Mouse (Mus musculus) embryo, embryonic 11.5 days (tissue): ENCODE measurements around the gene Akr1b8.
"Not testable (repeated sequence)": the region's sequence is repeated elsewhere in the genome, so short reads cannot be mapped to it uniquely, and the experiment has no call there.

Experiments used
- DNase-seq: peaks from one replicate; pipeline ENCODE4 v3.0.0-alpha.2; 2012; ENCODE audit warnings: low read depth, low spot score

The Akr1b8 gene

GRCm38 (mm10) chr6:34353658-34354353 is at the start of gene Akr1b8:
Akr1b8 (plus strand) TSS chr6:34354119.
- no peak for DNase-seq

- DNase-seq = no peak
Observed at GRCm38 (mm10) chr6:34304675-34305241, 49.2 kb upstream of the Akr1b8 start.

- no peak for DNase-seq
Observed at GRCm38 (mm10) chr6:34306797-34307196, 47.1 kb upstream of the Akr1b8 start.

- DNase-seq = no peak
Observed at GRCm38 (mm10) chr6:34309526-34309925, 44.4 kb upstream of the Akr1b8 start.

- no peak for DNase-seq
Observed at GRCm38 (mm10) chr6:34310023-34310595, 43.8 kb upstream of the Akr1b8 start.

GRCm38 (mm10) chr6:34313386-34313785 is 40.5 kb upstream of the Akr1b8 start:
- no peak for DNase-seq

GRCm38 (mm10) chr6:34313921-34314320 is 40.0 kb upstream of the Akr1b8 start:
- DNase-seq = no peak

GRCm38 (mm10) chr6:34316854-34317771 is 36.8 kb upstream of the Akr1b8 start, which contains the start of gene Akr1b3:
Akr1b3 (minus strand) TSS chr6:34317478.
- peak; percentile 89 for DNase-seq

GRCm38 (mm10) chr6:34318172-34318571 is 35.7 kb upstream of the Akr1b8 start:
- DNase-seq = no peak

- no peak for DNase-seq
Observed at GRCm38 (mm10) chr6:34318636-34319035, 35.3 kb upstream of the Akr1b8 start.

GRCm38 (mm10) chr6:34322121-34322520 is 31.8 kb upstream of the Akr1b8 start:
- DNase-seq = no peak

- DNase-seq = no peak
Observed at GRCm38 (mm10) chr6:34331379-34331778, 22.5 kb upstream of the Akr1b8 start.

- DNase-seq = not testable (repeated sequence)
Observed at GRCm38 (mm10) chr6:34331804-34332203, 22.1 kb upstream of the Akr1b8 start.

- DNase-seq = no peak
Observed at GRCm38 (mm10) chr6:34334673-34335072, 19.2 kb upstream of the Akr1b8 start.

- no peak for DNase-seq
Observed at GRCm38 (mm10) chr6:34337799-34338198, 16.1 kb upstream of the Akr1b8 start.

- DNase-seq = no peak
Observed at GRCm38 (mm10) chr6:34341991-34342390, 11.9 kb upstream of the Akr1b8 start.

GRCm38 (mm10) chr6:34342476-34342875 is 11.4 kb upstream of the Akr1b8 start:
- DNase-seq = no peak

- DNase-seq = no peak
Observed at GRCm38 (mm10) chr6:34343426-34343825, 10.5 kb upstream of the Akr1b8 start.

- no peak for DNase-seq
Observed at GRCm38 (mm10) chr6:34344135-34344850, 9.6 kb upstream of the Akr1b8 start.

GRCm38 (mm10) chr6:34344935-34345334 is 9.0 kb upstream of the Akr1b8 start:
- DNase-seq = no peak
